Mouse (Mus musculus): ENCODE data around the gene Syvn1. TPM values are rescaled to one million over a fixed set of nuclear protein-coding genes. Genes with fewer than 3 reads are reported as not detected.

Gene Syvn1
- 29.2 and 32.8 TPM in 2 replicates for polyA plus RNA-seq (2012; rRNA removed)

DNA sequence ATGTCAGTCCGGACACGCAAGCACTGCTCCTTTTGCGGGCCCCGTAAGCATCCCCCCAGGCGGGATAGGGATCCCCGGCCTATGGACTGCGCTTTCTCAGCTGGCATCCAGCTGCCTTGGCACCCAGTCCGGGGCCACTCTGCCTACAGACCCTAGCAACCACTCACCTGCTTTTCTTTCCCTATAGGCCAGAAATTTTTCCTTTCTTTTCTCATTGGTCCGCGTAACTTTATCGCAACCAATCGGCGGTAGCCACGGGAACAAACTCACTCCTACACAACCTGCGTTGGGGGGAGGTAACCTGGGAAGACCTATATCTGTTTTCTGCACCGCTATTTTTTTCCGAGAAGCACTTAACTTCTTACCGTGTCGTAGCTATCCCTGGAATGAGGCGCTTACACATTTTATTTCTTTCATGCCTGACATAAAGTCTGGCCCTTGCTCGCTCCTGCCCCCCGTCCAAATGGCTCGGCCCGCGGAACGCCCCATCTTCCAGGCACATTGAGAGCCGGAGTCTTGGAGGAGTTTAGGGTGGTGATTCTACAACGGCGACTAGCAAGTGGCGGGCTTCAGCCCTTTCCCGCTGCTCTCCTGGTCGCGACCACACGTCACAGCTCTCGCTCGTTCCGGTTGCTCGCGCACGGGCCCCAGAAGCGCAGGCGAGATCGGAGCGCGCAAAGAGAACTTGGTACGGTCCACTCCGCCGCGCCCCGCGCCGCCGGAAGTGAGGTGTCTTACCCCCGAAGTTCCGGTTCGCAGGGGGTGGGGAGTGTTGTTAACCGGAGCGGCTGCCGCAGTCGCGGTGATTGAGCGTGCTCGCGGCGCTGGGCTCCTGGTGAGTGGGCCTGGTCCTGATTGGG lies at the start of gene Syvn1:
Gene Syvn1, plus strand, starts transcription at position 283 of the 860 bp plus-strand sequence.

DNA sequence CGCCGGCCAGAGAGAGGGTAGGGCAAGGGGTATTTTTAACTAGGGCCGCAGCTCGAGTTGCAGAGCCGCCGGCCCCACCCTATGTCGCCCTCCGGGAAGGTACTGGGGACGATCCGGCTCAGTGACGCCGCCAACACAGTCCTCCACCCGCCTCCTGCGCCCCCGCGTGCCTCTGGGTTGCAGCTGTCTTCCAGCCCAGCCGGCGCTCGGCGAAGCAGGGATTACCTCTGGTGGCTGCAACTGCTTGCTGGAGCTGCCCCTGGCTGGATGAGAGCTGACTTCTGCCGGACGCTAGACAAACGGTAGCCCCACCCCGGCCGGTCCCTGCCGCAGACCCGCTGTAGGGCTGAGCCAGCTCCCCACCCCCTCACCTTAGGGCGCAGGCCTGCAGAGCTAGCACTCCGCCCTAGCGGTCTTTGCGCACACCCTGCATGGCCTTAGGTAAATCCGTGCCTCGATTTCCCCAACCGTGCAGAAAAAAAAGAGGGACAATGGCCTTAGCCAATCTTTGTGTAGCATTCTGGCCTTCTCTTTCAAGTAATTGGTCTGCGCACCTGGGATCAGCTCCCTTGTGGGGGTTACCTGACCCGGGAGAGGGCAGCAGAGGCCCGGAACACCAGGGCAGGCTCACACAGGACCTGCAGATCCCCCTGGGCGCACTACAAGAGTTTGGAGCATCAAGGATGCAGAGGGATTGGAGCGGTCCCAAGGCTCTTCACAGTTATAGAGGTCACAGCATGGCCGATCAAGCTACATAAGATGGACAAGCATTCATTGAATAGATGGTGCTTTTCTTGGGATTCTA lies 30.7 kb upstream of the Syvn1 start, which contains the start of gene Capn1:
Gene Capn1, minus strand, starts transcription at position 387 of the 805 bp plus-strand sequence.

DNA sequence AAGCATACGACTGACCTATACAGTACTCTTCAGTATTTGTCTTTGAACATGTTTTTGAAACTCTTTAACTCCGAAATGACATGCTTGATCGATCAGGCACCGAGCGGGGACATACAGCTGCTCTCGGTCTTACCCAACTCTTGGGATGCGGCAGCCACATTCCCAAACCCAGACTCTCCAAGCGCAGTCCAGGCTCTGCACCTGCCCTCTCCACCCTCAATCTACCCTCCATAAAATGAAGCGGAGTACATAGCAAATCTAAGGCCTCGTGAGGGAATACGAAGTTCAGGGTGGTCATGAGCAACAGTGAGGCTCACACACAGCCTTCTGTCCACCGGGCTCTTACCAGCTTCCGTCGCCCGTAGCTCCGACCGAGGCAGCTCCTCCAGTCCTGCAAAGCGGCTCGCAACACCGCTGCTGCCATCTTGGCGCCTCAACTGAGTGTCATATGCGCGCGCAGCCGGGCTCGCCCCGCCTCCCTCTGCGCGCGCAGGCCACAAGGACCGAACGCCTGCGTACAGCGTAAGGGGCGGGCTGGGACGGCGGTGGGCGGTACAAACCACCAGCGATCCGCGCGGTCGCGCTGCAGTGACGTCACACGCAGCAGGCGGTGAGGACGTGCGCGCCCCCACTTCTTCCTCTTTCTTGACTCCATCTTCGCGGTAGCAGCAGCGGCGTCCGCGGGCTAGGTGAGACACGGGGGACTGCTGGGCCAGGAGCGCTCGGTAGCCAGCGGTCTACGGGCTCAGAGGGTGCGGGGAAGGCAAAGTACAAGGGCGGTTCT lies 11.1 kb downstream of the Syvn1 start, which contains the start of the genes Mrpl49 and Fau:
Gene Mrpl49, minus strand, starts transcription at position 473 of the 784 bp plus-strand sequence.
Gene Fau, plus strand, starts transcription at position 532 of the 784 bp plus-strand sequence.

DNA sequence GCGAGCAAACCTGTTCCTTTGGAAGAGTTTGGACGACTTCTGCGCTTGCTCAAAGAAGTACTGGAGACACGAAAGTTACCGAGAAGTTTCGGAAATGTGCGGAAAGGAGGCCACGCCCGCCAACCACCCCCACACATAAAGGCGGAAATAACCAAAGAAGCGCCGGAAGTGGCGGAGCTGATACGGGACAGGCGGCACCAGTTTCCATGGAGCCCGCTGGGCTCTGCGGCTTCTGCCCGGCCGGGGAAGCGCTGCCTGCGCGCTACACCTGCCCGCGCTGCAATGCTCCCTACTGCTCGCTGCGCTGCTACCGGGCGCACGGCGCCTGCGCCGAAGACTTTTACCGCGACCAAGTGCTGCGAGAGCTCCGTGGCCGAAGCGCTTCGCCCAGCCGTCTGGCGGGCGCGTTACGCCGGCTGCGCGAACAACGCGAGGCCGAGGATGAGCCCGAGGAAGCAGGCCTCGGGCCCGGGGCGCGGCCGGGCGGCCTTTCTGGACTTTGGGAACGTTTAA lies 14.7 kb downstream of the Syvn1 start, which contains the start of gene Znhit2:
Gene Znhit2, plus strand, starts transcription at position 172 of the 513 bp plus-strand sequence.

DNA sequence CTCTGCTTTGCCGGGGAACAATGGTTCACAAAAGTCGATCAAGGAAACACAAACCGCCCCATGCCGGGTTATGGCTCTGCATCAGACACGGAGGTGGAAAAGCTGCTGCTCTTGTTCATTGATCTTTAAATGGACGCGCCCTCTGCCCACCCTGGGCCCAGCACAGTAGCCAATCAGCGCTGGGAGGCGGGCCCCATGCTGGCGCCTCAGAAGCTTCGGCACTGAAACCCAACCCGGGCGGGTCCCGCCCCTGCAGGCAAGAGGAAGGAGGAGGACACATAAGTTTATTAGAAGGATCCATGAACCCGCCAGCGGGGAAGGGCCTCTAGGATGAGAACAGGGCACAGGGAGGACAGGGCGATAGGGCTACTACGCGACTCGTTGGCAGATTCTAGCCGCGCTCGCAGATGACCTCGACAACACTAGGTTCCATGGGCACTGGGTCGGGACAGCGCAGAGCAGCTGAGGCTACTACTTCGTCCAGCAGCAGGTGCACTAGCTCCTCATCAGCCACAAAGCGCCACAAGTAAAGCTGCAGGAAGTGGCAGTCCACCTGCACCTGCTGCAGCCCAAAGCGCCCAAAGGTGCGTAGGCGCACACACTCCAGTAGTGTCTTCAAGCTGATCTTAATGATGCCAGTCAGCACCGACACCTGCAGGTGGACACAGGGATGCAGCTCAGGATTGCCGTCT lies 21.5 kb downstream of the Syvn1 start, which contains the start of gene Tm7sf2:
Gene Tm7sf2, minus strand, starts transcription at position 650 of the 692 bp plus-strand sequence.

DNA sequence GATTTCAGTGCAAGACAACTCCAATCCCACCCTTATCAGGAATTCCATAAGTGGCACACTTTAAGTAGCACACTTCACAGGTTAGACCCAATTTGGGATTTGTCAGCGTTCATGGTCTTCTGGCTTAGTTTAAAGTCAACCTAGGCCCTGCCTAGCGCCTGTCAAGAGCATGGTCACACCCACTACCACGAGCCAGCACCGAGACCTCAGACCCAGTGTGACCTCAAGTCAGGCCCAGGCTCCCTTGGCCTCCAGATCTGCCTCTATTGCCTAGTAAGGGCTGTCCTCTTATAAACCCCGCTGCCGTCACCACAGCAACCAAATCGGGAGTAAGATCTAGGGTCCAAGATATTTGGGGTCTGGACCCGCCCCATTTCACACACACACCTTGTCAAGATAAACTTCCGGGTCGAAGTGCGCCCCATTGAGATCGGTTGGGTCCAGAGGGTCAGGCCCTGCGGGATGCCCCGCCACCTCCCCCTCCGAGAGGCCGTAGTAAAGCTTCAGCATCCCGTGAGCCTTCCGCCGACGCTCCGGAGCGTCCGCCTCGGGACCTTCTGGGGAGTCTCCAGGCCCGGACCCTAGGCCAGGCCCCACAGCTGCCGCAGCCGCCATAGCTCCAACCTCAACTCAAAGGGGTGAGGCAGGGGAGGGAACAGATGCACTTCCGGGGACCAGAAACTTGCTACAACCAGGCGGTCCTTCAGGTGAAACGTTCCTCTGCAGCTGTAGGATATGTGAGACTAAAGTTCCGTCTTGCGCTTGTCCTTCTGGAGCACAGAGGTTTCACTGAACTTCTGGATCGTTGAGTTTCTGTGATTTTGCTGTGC lies 30.4 kb downstream of the Syvn1 start, which contains the start of gene Vps51:
Gene Vps51, minus strand, starts transcription at position 668 of the 830 bp plus-strand sequence.

DNA sequence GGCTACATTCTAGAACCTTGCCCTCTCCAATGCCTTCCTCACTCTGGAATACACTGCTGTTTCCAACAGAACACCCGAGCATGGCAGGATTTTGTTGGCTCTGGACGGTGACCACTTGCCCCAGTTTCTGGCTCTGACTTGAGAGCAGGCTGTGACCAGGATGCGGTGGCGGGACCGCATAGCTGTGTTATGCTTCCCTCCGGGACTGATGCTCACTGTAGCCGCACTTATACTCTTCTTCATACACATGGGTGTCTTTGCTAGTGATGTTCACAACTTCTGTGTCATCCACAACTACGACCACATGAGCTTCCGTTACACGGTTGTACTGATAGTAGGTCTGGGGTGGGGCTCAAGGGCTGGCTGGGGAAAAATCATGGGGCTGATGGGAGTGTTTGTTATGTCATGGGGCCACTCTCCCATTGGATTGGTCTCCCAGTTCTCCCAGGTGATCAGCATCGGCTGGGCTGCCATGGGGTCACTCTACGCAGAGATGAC lies 33.7 kb downstream of the Syvn1 start, which contains the start of gene Tmem262:
Gene Tmem262, plus strand, starts transcription at position 51 of the 498 bp plus-strand sequence.

DNA sequence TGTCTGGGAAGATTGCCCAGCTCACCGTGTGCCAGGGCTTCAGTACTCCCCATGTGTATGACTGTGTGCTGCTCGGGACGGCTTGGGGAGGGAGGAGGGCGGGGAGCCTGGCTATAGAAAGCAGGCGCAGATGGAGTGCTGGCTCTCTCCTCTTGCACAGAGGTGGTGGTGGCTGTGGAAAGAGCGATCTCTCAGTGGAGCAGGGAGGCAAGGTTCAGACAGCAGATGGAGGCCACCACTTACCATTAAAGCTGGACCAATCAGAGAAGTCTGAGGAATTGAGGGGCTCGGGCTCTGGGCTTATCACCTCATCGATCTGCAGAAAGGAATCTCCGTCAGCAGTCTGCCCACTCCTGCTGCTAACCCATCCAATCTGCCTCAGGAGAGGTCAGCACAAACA lies 35.8 kb downstream of the Syvn1 start, which contains the start of gene Gm28374:
Gene Gm28374, minus strand, starts transcription at position 101 of the 400 bp plus-strand sequence.

DNA sequence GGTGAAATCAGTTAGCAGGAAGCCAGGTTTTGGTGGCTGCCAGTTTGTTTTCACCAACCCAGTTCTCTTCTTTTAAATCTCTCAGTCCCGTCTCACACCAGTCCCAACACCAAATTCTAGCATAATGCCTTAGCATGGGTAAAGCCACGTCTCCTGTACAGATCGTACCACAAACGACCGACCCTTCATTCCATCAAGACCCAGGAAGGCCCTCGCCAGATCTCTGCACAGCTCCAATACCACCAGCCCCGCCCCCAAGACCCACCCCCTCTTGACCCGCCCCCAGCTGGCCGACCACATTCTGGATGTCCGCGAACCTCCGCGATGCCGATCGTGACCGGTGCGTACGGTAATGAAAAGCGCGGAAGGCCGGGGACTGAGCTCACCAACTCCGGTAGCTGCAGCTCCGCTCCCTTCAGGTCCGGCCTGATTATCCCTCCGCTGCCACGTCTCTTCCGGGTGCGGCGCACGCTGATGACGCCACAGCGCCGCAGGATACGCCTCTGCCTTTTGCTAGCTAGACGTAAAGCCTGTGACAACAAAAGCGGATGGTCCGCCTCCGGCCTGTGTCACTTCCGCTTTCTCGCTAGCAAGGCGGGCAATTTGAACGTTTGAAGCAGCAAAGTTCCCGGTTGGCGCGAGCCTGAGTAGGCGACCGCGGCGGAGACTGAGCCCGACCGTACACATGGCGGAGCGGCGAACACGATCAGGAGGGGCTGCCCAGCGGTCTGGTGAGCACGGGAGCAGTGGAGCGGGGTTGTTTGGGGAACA lies 38.3 kb downstream of the Syvn1 start, which contains the start of the genes Zfpl1 and Cdca5:
Gene Zfpl1, minus strand, starts transcription at position 479 of the 771 bp plus-strand sequence.
Gene Cdca5, plus strand, starts transcription at position 506 of the 771 bp plus-strand sequence.

DNA sequence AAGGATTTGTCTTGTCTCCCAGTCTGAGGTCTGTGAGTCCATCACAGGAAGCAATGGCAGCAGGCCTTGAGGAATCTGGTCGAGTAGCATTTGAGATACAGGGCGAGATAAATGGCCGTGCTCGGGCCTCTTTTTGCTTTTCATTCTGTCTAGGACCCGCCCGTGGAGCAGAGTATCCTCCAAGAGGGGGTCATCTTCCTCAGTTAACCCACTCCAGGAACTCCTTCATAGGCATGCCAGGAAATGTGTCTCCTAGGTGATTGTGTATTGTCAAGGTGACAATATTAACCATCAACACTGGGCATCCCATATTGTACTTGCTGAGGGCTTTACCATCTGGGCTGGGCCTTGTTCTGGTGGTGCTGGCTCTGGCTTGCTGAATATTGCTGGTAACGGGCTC lies 47.7 kb downstream of the Syvn1 start, which contains the start of gene AC131692.1:
Gene AC131692.1, plus strand, starts transcription at position 301 of the 400 bp plus-strand sequence.

Other genes with a start within 250 kb of the Syvn1 start
- 22.2 and 23.3 TPM in 2 replicates for gene Frmd8, start 171.3 kb upstream of the Syvn1 start, polyA plus RNA-seq (2012; rRNA removed)
- gene Slc25a45, start 168.8 kb upstream of the Syvn1 start, polyA plus RNA-seq (2012; rRNA removed), result 2.3 and 3.2 TPM in 2 replicates
- 9.3 and 9.8 TPM in 2 replicates for gene Tigd3, start 152.4 kb upstream of the Syvn1 start, polyA plus RNA-seq (2012; rRNA removed)
- 187 and 201 TPM in 2 replicates for gene Dpf2, start 133.6 kb upstream of the Syvn1 start, polyA plus RNA-seq (2012; rRNA removed)
- 2.4 and 2.9 TPM in 2 replicates for gene Cdc42ep2, start 121.8 kb upstream of the Syvn1 start, polyA plus RNA-seq (2012; rRNA removed)
- gene Pola2, start 82.4 kb upstream of the Syvn1 start, polyA plus RNA-seq (2012; rRNA removed), result 74.4 and 80.7 TPM in 2 replicates
- not detected in 2 replicates for gene Slc22a20, start 60.4 kb upstream of the Syvn1 start, polyA plus RNA-seq (2012; rRNA removed)
- 5.6 and 7.9 TPM in 2 replicates for gene Capn1, start 30.7 kb upstream of the Syvn1 start, polyA plus RNA-seq (2012; rRNA removed)
- gene Mrpl49, start 11.2 kb downstream of the Syvn1 start, polyA plus RNA-seq (2012; rRNA removed), result 53.7 and 58.8 TPM in 2 replicates
- 1,645 and 2,151 TPM in 2 replicates for gene Fau, start 11.3 kb downstream of the Syvn1 start, polyA plus RNA-seq (2012; rRNA removed)
- 27.7 and 31.3 TPM in 2 replicates for gene Znhit2, start 14.6 kb downstream of the Syvn1 start, polyA plus RNA-seq (2012; rRNA removed)
- gene Tm7sf2, start 21.8 kb downstream of the Syvn1 start, polyA plus RNA-seq (2012; rRNA removed), result 42.8 and 53.5 TPM in 2 replicates
- 74.8 and 88.1 TPM in 2 replicates for gene Vps51, start 30.7 kb downstream of the Syvn1 start, polyA plus RNA-seq (2012; rRNA removed)
- gene Tmem262, start 33.5 kb downstream of the Syvn1 start, polyA plus RNA-seq (2012; rRNA removed), result 0.16 and 0.39 TPM in 2 replicates
- 0.67 and 1.7 TPM in 2 replicates for gene Gm28374, start 35.7 kb downstream of the Syvn1 start, polyA plus RNA-seq (2012; rRNA removed)
- 47.5 and 73.8 TPM in 2 replicates for gene Zfpl1, start 38.4 kb downstream of the Syvn1 start, polyA plus RNA-seq (2012; rRNA removed)
- gene Cdca5, start 38.4 kb downstream of the Syvn1 start, polyA plus RNA-seq (2012; rRNA removed), result 35.9 and 39.7 TPM in 2 replicates
- 1.3 and 1.6 TPM in 2 replicates for gene AC131692.1, start 47.8 kb downstream of the Syvn1 start, polyA plus RNA-seq (2012; rRNA removed)
- gene Naaladl1, start 59.2 kb downstream of the Syvn1 start, polyA plus RNA-seq (2012; rRNA removed), result 2.8 and 3.9 TPM in 2 replicates
- 41.9 and 69.7 TPM in 2 replicates for gene Sac3d1, start 72.1 kb downstream of the Syvn1 start, polyA plus RNA-seq (2012; rRNA removed)
- gene Snx15, start 81.7 kb downstream of the Syvn1 start, polyA plus RNA-seq (2012; rRNA removed), result 27.4 and 36.9 TPM in 2 replicates
- not detected in 2 replicates for gene Batf2, start 94.4 kb downstream of the Syvn1 start, polyA plus RNA-seq (2012; rRNA removed)
- gene Arl2, start 95.0 kb downstream of the Syvn1 start, polyA plus RNA-seq (2012; rRNA removed), result 55.9 and 75.4 TPM in 2 replicates
- not detected in 2 replicates for gene Majin, start 137.8 kb downstream of the Syvn1 start, polyA plus RNA-seq (2012; rRNA removed)
- gene Gpha2, start 179.8 kb downstream of the Syvn1 start, polyA plus RNA-seq (2012; rRNA removed), result 0.16 and 1.1 TPM in 2 replicates
- 35.9 and 56.4 TPM in 2 replicates for gene Ppp2r5b, start 189.3 kb downstream of the Syvn1 start, polyA plus RNA-seq (2012; rRNA removed)
- 11.8 and 15.7 TPM in 2 replicates for gene Atg2a, start 195.1 kb downstream of the Syvn1 start, polyA plus RNA-seq (2012; rRNA removed)
- 143 and 275 TPM in 2 replicates for gene Ehd1, start 230.1 kb downstream of the Syvn1 start, polyA plus RNA-seq (2012; rRNA removed)